Mouse (Mus musculus): Measurements from ENCODE around the gene Cnih4. TPM values are rescaled to one million over a fixed set of nuclear protein-coding genes. Genes with fewer than 3 reads are reported as not detected.

Cnih4 gene
- 86.6 and 91.4 TPM in 2 replicates for total RNA-seq (2014; fragmentation: Nextera tagmentation)
- total RNA-seq (2017), result 99.8 and 109 TPM in 2 replicates

DNA sequence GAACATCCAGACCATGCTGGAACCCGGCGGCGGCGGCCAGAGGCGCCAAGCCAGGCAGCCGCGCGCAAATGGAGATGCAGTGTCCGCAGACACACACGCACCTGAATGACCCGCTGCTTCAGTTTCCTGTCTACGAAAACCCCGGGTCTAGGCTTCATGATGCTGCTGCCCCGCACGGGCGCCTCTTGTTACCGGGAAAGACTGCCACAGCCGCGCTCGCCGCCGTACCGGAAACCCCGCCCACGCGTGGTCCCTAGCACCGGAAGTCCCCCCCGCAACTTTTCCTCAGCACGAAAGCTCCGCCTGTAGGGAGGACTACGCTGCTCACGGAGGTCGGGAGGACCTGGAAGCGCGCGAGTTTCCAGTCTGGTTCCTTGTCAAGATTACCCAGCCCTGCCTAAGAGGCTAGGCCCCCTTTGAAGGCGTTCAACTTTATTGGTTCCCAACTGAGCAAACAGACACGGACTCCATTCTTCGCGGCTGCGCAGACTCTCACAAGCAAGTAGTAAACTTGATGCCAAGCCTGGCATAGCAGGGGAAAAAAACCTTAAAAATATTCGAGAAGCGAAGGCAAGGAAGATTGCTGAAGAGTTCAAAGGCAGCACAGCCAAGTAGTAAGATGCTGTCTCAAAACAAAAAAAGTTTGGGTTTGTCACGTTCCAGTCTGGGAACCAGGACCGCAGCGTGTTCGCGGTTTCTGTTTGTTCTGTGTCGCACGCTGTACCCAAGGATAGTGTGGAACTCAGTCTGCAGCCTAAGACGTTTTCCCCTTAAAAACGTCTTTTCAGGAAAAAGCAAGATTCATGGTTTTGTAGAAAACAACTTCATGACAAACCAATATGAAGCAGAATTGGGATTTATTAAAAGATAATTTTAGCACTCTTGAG, at the start of gene Cnih4, which contains the start of gene Nvl:
Cnih4 (plus strand) TSS at position 744 of the 887 bp plus-strand sequence.
Nvl (minus strand) TSS at position 255 of the 887 bp plus-strand sequence.
- ATAC-seq (replicated peaks; ENCODE audit: poor library complexity, severe bottlenecking), result peak; percentile 98

DNA sequence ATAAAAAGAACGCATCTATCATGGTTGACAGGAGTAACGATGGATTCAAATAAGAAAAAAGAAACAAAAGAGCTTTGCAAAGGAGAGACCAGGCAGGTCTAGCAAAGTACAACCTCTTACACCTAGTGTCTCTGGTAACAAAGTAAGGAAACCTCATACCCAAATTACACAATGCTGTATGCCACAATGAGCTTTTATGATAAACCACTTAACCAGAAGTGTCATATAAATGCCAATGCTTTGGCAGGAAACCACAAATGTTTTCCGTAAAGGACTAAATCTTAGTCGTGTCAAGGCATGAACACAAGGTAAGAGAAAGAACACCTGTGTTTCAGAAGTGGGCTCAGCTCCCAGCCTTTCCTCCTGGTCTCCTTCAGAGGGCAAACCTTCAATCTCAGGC, 27.4 kb upstream of the Cnih4 start:
- ATAC-seq (replicated peaks; ENCODE audit: poor library complexity, severe bottlenecking), result no peak

DNA sequence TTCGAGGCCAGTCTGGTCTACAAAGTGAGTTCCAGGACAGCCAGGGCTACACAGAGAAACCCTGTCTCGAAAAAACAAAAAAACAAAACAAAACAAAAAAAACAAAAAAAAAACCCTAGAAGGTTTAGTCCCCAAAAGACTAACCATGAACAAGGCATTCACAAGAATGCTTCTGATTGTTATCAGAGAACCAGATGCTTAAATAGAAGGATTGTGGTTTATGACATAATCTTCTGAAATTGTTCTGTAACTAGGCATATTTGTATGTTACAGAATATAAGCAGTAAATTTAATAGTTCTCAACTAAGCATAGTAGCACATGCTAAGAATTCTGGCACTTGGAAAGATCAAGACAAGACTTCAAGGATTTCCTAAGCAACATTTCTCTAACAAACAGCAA, 20.3 kb upstream of the Cnih4 start:
- ATAC-seq (replicated peaks; ENCODE audit: poor library complexity, severe bottlenecking), result no peak

DNA sequence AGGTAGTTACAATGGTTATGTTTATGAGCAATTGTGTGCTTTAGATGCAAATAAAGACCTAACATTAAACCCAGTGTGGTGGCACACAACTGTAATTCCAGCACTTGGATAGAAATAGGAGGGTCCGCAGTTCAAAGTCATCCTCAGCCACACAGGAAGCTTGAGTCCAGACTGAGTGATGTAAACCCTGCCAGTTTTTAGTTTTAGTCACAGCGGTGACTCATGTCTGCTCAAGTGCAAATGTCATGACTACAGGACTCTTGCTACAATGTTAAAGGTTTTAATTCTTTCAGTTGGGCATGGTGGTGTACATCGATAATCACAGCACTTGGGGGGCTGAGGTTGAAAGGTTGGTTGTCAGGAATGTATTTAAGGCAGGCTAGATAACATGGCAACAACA, 18.6 kb upstream of the Cnih4 start:
- no peak for ATAC-seq (replicated peaks; ENCODE audit: poor library complexity, severe bottlenecking)

DNA sequence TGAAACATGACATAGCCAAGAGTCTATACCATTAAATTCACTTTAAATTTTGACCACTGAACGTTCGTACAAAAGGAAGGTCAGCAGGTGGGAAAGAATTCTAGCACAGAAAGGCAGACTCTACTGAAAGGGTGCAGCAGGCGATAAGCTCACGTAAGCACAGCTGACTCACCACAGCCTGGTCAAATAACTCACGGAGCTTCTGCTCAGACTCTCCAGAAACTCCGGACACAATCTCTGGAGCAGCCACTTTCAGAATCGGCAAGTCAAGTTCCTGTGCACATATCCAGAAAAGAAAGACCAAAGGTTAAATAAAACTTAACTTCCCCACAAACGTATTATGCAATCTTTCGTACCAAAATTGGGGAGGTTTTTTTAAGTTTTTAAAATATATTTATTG, 17.7 kb upstream of the Cnih4 start:
- no peak for ATAC-seq (replicated peaks; ENCODE audit: poor library complexity, severe bottlenecking)

DNA sequence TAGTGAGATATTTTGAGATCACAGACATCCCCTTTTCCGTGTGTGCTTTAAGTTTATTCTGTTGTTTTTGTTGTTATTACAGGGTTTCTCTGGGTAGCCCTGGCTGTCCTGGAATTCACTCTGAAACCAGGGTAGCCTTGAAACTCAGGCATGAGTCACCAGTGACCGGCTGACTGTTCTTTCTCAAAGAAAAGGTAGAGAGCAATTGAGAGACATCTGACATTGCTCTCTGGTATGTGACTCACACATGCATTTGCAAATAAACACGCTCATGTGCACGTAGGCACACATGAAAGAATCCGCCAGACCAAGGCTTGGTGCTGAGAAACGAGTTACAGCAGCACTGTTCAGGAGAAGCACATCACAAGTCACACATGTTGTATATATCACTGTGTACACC, 12.6 kb upstream of the Cnih4 start:
- ATAC-seq (replicated peaks; ENCODE audit: poor library complexity, severe bottlenecking), result no peak

DNA sequence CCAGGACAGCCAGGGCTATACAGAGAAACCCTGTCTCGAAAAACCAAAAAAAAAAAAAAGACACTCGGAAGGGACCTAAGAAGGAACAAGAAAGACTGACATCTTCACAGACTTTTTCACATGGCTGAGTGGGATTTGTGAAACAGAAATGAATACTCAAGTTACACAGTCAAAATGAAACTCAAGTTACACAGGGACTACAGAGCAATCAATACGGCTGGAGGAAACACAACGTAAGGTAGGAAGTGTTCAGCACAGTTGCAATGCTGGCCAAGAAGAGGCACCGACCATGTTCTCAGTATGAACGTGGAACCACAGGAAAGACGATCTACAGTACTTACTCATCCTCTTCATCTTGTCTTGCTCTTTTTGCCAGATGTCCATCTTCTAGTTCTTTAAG, 5.8 kb upstream of the Cnih4 start:
- no peak for ATAC-seq (replicated peaks; ENCODE audit: poor library complexity, severe bottlenecking)

DNA sequence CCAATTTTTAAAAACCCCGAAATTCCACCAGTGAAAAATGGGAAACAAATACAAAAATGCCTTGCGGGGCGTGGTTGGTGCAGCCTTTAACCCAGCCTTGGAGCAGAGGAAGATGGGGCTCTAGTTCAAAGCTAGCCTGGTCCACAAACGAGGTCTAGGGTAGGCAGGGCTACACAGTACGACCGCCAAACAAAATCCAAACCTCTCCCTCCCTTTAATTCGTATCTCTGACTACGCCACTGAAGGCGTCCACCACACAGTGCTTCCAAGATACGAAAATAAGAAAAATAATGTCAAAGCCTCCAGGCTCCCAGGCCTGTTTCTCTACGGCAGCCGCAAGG, 914 bp upstream of the Cnih4 start:
- ATAC-seq (replicated peaks; ENCODE audit: poor library complexity, severe bottlenecking), result peak; percentile 23

DNA sequence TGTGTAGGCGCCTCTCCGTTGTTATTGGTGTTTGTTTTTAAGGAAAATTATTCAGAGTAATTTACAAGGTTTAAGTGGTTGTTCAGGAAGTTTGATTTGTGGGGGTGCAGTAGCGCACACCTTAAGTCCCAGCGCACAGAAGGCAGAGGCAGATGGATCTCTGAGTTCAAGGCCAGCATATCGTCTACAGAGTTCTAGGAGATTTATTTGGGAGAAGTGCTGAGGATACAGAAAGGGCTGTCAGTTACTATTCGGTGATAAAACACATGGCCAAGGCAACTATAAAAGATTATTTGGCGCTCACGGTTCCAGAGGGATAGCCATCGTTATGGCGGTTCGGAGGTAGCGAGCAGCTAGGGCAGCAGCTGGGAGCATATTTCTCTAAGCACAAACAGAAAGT, 473 bp downstream of the Cnih4 start:
- no peak for ATAC-seq (replicated peaks; ENCODE audit: poor library complexity, severe bottlenecking)

DNA sequence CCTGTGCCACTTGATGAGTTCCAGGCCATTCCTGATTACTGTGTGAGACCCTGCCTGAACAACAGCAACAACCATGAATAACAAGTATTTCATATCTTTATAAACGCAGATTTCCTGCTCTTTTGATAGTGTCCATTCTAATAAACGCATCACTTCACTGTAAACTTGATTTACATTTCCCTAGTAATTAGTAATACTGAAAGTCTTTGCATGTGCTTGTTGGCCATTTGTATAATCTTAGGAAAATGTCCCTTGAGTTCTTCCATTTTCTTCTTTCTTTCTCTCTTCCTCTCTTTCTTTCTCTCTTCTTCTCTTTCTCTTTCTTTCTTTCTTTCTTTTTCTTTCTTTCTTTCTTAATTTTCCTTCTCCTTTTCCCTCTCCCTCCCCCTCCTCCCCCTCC, 1.7 kb downstream of the Cnih4 start:
- ATAC-seq (replicated peaks; ENCODE audit: poor library complexity, severe bottlenecking), result no peak

DNA sequence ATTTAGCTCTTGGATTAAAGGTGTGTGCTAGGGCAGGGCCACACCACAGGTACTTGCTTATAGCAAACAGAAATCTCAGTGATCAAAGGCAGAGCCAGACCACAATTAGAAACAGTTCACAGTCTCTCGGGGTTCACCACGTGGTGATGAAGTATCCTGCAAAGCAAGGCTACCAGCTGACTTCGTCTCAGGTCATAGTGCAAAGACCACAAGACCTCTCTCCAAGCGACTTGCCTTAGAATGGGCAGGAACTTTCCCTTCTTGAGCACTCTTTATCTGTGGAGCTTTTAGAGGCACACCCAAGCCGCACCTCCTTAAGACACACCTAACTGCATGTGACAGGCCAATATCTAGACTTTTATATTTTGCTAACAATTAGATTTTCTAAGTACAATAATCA, 4.0 kb downstream of the Cnih4 start:
- ATAC-seq (replicated peaks; ENCODE audit: poor library complexity, severe bottlenecking), result no peak

DNA sequence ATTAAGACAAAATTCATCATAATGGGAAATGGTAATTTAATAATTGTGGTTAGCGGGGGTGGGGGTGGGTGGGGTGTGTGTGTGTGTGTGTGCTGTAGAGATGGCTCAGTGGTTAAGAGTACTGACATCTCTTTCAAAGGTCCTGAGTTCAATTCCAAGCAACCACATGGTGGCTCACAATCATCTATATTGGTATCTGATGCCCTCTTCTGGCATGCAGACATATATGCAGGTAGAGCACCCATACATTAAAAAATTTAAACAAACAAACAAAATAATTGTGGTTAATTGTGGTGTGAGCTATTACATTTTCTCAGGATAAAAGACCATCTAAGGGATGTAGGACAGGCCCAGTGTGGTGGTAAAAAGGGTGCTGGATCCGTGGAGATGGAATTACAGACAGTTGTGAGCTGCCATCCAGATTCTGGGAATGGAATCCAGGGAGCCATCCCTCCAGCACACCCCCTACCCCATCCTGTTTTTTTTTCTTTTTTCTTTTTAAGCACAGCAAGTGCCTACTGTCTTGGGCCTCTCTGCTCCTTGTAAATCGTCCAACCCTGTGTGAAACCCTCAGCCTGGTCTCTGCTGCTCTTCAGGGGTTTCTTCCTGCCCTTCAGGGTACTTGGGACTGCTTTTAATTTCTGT, 5.0 kb downstream of the Cnih4 start:
- ATAC-seq (replicated peaks; ENCODE audit: poor library complexity, severe bottlenecking), result no peak

DNA sequence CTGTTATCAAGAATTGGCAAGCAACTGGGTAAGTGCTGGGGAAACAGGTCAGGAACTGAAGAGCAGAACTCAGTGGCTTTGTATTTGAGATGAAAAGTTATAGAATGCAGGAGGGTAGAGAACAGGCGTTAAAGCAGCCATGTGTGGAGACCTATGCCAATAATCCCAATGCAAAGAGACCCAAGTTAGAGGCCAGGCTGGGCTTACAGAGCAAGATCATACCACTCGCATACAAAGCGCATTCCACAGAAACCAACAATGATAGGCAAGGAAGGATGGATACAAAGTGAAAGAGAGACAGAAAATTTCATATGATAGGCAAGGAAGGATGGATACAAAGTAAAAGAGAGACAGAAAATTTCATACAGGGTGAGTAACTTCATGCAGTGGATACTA, 5.9 kb downstream of the Cnih4 start:
- ATAC-seq (replicated peaks; ENCODE audit: poor library complexity, severe bottlenecking), result no peak

DNA sequence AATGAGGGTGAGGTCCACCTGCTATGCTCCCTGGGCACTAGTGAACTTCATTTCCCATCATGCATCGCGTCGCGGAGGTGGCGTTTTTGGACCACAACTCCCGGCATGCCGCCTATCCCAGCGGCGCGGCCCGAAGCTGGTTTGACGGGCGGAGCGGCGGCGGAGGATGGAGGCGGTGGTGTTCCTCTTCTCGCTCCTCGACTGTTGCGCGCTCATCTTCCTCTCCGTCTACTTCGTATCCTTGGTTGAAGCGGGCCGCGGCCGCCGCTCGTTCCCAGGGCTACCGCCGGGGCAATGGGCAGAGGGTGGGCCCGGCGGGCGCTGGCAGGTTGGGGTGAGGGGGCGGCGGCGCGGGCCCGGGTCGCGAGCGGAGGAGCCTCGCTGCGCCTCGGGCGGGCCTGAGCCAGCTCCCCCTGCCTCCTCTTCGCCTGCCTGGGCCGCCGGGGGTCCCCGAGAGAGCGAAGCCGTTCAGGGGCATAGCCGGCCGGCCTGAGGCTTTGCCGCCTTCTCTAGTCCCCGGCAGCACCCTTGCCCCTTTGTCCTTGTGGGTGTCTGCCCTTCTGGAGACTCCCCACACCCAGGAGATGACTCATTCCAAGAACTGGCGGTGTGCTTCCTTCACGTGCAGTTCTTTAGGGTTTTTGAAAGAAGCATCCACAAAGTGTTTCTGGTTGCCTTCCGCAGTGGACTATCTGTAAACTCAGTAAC, 6.5 kb downstream of the Cnih4 start:
- ATAC-seq (replicated peaks; ENCODE audit: poor library complexity, severe bottlenecking), result peak; percentile 97

DNA sequence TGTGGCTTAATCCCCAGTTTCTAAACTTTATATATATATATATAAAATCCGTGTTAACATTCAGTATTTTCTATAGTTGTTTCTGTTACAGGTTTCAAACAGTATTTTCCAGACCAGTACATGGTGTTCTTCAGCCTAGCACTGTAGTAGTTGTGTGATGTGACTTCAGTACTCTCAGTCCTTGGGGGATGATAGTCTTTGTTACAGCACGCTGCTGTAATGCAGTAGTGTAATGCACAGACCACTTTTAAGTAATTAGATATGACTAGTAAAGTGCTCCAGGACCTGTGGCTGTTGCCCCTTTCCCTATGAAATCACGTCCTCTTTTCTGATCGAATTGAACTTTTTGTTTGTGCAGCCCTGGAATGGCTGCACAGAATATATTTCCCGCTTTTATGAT, 7.0 kb downstream of the Cnih4 start:
- ATAC-seq (replicated peaks; ENCODE audit: poor library complexity, severe bottlenecking), result no peak

DNA sequence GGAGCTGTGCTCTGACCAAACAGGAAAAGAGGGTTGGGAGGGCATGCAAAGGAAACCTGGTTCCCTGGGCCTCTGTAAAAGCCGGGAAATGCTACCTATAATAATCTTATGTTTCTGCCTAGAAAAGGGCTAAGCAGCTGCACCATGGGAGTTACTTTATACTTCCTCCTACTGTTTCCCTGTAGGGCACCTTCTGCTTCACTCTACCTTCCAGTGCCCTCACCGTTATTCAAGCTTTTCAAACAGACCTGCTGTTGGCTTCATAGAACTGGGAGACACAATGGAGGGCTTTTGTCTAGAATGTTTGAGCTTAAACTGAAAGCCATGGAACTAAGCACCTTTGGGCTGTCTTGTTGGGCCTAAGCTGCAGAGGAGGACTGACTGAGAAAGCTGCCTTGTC, 23.3 kb downstream of the Cnih4 start:
- ATAC-seq (replicated peaks; ENCODE audit: poor library complexity, severe bottlenecking), result no peak

DNA sequence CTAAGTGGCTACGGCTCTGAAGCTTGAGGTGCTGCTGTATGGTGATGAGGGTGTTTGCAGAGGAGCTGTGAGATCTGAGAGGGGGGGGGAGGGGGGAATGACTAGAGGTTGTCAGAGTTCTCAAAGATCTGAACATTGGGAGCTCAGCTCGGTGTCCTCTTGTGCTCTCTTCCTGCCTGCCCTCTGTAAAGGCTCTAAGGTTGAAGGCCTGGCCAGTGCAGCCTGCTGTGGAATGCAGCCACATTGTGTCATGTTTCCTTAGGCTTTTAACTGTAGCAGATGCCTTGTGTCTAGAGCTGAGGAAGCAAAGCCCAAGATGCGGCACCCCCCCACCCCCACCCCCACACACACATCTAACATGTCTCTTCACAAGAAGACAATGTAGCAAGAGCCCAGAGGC, 23.9 kb downstream of the Cnih4 start:
- 0 out of 2 replicates have a peak, but pooled peaks have one; percentile 7 for ATAC-seq (replicated peaks; ENCODE audit: poor library complexity, severe bottlenecking)

DNA sequence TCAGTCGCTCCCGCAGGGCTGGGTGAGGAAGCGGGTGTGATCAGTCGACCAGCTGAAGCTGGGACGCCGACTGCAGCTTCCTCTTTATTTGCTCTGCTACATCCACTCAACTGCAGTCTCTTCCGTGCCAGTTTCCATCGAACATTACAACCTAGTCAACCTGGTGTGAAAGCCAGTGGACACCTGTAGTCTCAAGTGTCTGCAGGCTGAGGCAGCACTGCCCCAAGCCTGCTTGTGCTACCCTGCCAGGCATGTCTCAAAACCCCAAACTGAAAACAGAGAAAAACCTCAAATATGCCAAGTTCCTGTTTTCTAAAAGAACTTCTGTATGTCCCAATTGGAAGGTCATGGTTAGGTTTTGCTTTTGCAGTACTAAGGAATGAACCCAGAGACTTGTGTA, 25.7 kb downstream of the Cnih4 start:
- peak; percentile 83 for ATAC-seq (replicated peaks; ENCODE audit: poor library complexity, severe bottlenecking)

DNA sequence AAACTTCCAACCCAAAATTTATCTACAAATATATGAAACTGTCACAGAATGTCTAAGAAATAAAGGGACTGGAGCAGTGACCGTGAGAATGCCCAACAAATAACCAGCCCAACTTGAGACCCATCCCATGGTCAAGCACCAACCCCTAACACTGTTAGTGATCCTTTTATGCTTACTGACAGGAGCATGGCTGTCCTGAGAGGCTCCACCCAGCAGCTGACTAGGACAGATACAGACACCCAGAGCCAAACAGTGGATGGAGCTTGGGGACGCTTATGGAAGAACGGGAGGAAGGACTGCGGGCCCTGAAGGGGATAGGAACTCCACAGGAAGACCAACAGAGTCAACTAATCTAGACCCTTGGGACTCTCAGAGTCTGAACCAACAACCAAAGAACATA, 44.4 kb downstream of the Cnih4 start:
- no peak for ATAC-seq (replicated peaks; ENCODE audit: poor library complexity, severe bottlenecking)

DNA sequence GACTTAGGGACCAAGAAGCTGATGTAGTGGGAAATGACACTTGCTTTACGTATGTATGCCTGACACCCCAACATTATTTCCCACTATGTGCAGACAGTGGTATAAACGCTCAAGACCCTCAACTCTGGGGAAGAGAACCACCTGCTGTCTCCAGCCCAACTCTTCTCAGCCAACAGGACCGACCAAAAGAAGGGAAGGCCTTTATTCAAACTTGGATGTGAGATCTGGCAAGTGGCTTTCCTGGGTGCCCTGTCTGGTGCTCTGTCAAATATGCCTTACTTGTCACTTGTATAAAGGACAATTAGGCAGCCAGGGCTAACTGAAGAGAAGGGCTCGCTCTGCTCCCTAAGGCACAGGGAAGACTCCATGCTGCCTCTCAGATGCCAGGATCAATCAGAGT, 55.0 kb downstream of the Cnih4 start:
- no peak for ATAC-seq (replicated peaks; ENCODE audit: poor library complexity, severe bottlenecking)

DNA sequence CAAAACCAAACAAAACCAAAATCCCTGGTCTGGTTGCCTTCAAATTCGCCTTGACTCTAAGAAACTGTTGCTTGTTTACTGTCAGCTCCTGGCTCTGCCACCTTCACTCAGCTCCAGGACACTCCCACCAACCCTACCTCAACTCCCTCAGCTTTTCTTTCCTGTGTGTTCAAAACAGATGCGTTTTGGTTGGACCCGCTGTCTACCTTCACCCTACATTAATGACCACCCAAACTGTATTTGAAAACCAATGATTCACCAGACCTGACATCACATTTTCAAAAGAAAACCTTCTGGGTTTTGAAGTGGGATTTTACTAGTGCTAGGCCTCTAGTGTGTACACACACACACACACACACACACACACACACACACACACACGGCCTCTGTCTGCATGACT, 65.7 kb downstream of the Cnih4 start:
- no peak for ATAC-seq (replicated peaks; ENCODE audit: poor library complexity, severe bottlenecking)

All from granulocyte monocyte progenitor cell, adult 5-6 weeks (primary cell).